Mouse (Mus musculus) limb, embryonic 15.5 days (tissue): ENCODE results near the gene Nkapl. TPM values are rescaled to one million over a fixed set of nuclear protein-coding genes. Genes with fewer than 3 reads are reported as not detected.
"Not testable (repeated sequence)": the region's sequence is repeated elsewhere in the genome, so short reads cannot be mapped to it uniquely, and the experiment has no call there.

Experiments
- ATAC-seq: fragments of 200-750 bp; cut with Nextera tagmentation; 2 replicates; pipeline ENCODE4 v1.8.0; 2017; ENCODE audit warnings: low read depth, moderate TSS enrichment; ENCODE audit not compliant: insufficient number of reproducible peaks, low FRiP score, low TSS enrichment
- H3K27ac ChIP-seq: fragments of 300-500 bp; sonication (generic); 2 replicates; pipeline ENCODE4 v1.5.1; 2015; ENCODE audit warnings: moderate library complexity, mild to moderate bottlenecking, inconsistent platforms
- H3K27me3 ChIP-seq: fragments of 300-500 bp; sonication (generic); 2 replicates; pipeline ENCODE4 v1.6.1; 2015; ENCODE audit warnings: inconsistent platforms
- H3K36me3 ChIP-seq: fragments of 300-500 bp; sonication (generic); 2 replicates; pipeline ENCODE4 v1.6.1; 2015; ENCODE audit warnings: inconsistent platforms
- H3K4me1 ChIP-seq: fragments of 300-500 bp; sonication (generic); 2 replicates; pipeline ENCODE4 v1.6.1; 2015; ENCODE audit warnings: inconsistent platforms
- H3K4me2 ChIP-seq: fragments of 300-500 bp; sonication (generic); 2 replicates; pipeline ENCODE4 v1.6.1; 2015; ENCODE audit warnings: mild to moderate bottlenecking, inconsistent platforms
- H3K4me3 ChIP-seq: fragments of 300-500 bp; sonication (generic); 2 replicates; pipeline ENCODE4 v1.5.1; 2015; ENCODE audit warnings: mild to moderate bottlenecking, inconsistent platforms
- H3K9ac ChIP-seq: fragments of 300-500 bp; sonication (generic); 2 replicates; pipeline ENCODE4 v1.6.1; 2015; ENCODE audit warnings: inconsistent platforms
- H3K9me3 ChIP-seq: fragments of 300-500 bp; sonication (generic); 2 replicates; pipeline ENCODE4 v1.6.1; 2016; ENCODE audit warnings: inconsistent platforms
- WGBS: fragments of 180-500 bp; shearing (Covaris S2); methylation state at CpG from one replicate; pipeline ENCODE4 v1.1.7; 2015; 5-methylcytosine and 5-hydroxymethylcytosine counted together
- polyA plus RNA-seq: library from polyadenylated mRNA; unstranded; fragments of >200 nt; fragmentation: Nextera tagmentation; extraction: Ambion mirVana; gene quantifications from 2 replicates; pipeline ENCODE4 v1.2.1, GENCODE M21; 2015

Gene Nkapl
- polyA plus RNA-seq, 1 experiment from 2014 or later, result 2.3 TPM

- not testable (repeated sequence) for H3K4me1 ChIP-seq, H3K27ac ChIP-seq, ATAC-seq, H3K4me3 ChIP-seq, H3K36me3 ChIP-seq, H3K27me3 ChIP-seq, H3K9ac ChIP-seq, H3K9me3 ChIP-seq, H3K4me2 ChIP-seq
- 47% methylated on average over 9 of the region's 9 CpGs for WGBS
Observed at GRCm38 (mm10) chr13:21462516-21462915, 5.8 kb downstream of the Nkapl start.

DNA sequence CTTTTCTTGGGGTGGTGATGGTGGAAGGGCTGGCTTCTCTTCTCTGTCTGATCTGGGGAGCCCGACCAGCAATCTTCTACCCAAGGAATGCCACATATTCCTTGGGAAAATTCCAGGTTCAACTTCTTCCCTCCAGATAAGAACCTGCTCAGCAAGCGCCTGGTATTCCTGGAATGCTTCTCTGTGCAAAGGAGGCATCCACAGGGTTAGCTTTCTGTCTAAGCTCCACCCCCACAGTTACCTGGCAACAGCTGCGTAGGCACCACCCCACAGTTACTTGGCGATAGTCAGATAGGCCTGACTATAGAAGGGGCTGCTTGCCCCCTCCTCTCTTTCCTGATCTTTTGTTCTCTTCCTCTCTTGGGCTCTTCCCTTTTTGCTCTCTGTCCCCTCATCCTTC is 12.0 kb downstream of the Nkapl start:
- Histone ChIP-seq H3K36me3 (0 out of 2 replicates have a peak, but pooled peaks cover 4% of the 10 kb centered on the region), H3K9ac (no peak overlapping the region), H3K4me3 (no peak overlapping the region), H3K27ac (no peak overlapping the region), H3K9me3 (no peaks in the 10 kb centered on the region), H3K4me2 (no peak overlapping the region), H3K4me1 (peaks cover 10% of the 10 kb centered on the region), H3K27me3 (0 out of 2 replicates have a peak, but pooled peaks cover 3% of the 10 kb centered on the region)
- ATAC-seq, result no peak
- 12% methylated on average over 4 of the region's 4 CpGs for WGBS

GRCm38 (mm10) chr13:21454133-21454532 is 14.2 kb downstream of the Nkapl start:
- WGBS, result 94% methylated on average over 3 of the region's 3 CpGs
- H3K36me3 ChIP-seq, result peaks cover 6% of the 10 kb centered on the region; the same call in 1 of the 2 replicates
- H3K27ac ChIP-seq, result no peak overlapping the region
- H3K4me2 ChIP-seq, result no peak overlapping the region
- no peak for ATAC-seq
- no peaks in the 10 kb centered on the region for H3K9me3 ChIP-seq
- no peak overlapping the region for H3K4me3 ChIP-seq
- peaks cover 10% of the 10 kb centered on the region for H3K4me1 ChIP-seq
- 0 out of 2 replicates have a peak, but pooled peaks cover 3% of the 10 kb centered on the region for H3K27me3 ChIP-seq
- H3K9ac ChIP-seq, result no peak overlapping the region

GRCm38 (mm10) chr13:21453449-21453848 is 14.9 kb downstream of the Nkapl start, which contains the start of gene Zscan26:
Zscan26 (minus strand) TSS chr13:21453730.
- peaks cover 10% of the 10 kb centered on the region for H3K4me1 ChIP-seq
- peak within 1 kb of the TSS; percentile 72 for H3K4me3 ChIP-seq
- peaks cover 13% of the 10 kb centered on the region for H3K36me3 ChIP-seq
- peak within 1 kb of the TSS; percentile 50 for H3K4me2 ChIP-seq
- H3K27ac ChIP-seq, result peak within 1 kb of the TSS; percentile 79
- ATAC-seq, result peak; percentile 79; the same call in 1 of the 2 replicates
- no peaks in the 10 kb centered on the region for H3K9me3 ChIP-seq
- under 1% methylated on average over 23 of the region's 23 CpGs for WGBS
- H3K9ac ChIP-seq, result peak within 1 kb of the TSS; percentile 57; the same call in 1 of the 2 replicates
- 0 out of 2 replicates have a peak, but pooled peaks cover 3% of the 10 kb centered on the region for H3K27me3 ChIP-seq

DNA sequence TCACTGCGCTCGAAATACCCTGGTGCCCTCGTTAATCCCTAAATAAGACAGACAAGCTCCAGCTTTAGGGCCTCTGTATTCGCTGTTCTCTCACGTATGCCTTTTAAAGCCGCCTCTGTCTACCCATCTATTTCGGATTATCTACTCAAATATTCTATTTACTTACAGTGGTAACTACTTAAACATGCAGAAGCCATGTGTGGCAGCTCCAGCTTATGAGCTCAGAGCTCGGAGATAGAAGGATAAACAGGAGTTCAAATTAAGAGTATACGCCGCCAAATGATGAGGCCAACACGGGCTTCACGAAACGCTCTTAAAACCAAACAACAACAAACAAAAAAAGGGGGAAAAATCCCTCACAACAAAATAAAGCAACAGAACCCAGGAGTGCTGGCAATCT is 15.3 kb downstream of the Nkapl start:
- Histone ChIP-seq H3K27ac (peak overlapping the region; percentile 79), H3K4me2 (peak overlapping the region; percentile 50), H3K36me3 (peaks cover 17% of the 10 kb centered on the region), H3K9me3 (no peaks in the 10 kb centered on the region), H3K9ac (peak overlapping the region; percentile 57; the same call in 1 of the 2 replicates), H3K4me1 (peaks cover 10% of the 10 kb centered on the region), H3K4me3 (peak overlapping the region; percentile 72), H3K27me3 (0 out of 2 replicates have a peak, but pooled peaks cover 3% of the 10 kb centered on the region)
- 4% methylated on average over 13 of the region's 13 CpGs for WGBS
- ATAC-seq, result no peak

DNA sequence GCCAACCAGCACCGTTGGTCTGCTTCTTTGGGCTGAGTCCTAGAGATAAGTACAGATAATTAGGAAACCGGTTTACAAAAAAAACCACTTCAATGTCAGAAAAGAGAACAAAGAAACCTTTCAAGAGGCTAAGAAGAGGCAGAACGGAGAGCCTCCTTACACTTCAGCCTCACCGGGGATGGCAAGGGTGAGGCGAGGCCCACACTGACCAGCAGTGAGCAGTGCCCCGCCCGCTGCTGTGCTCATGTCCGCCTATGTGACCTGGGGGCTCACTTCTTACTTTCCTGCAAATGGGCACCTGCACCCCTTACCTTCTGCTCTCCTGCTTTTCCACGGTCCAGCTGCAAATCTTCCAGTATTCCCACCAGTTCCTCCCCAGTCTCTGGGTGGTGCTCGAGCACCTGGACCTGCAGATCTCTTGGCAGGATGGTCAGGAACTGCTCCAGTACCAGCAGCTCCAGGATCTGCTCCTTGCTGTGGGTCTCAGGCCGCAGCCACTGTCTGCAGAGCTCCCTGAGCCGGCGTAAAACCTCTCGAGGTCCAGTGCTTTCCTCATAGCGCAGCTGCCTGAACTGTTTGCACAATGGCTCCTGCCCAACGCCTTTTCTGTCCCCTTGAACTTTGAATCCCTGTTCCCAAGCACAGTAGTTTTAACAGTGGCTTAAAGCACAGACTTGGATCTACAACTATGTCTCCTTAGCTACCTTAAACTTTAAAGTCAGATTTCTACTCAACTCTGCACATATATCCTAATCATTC is 20.3 kb downstream of the Nkapl start:
- no peak for ATAC-seq
- H3K27ac ChIP-seq, result no peak overlapping the region
- 85% methylated on average over 16 of the region's 16 CpGs for WGBS
- no peak overlapping the region for H3K9ac ChIP-seq
- H3K4me1 ChIP-seq, result peaks cover 7% of the 10 kb centered on the region
- H3K9me3 ChIP-seq, result no peaks in the 10 kb centered on the region
- no peak overlapping the region for H3K4me2 ChIP-seq
- H3K27me3 ChIP-seq, result no peaks in the 10 kb centered on the region
- H3K36me3 ChIP-seq, result peaks cover 57% of the 10 kb centered on the region
- H3K4me3 ChIP-seq, result no peak overlapping the region

- 89% methylated on average over 9 of the region's 9 CpGs for WGBS
- Histone ChIP-seq H3K27me3 (no peaks in the 10 kb centered on the region), H3K9ac (no peak overlapping the region), H3K36me3 (peaks cover 61% of the 10 kb centered on the region), H3K4me3 (no peak overlapping the region), H3K4me1 (no peaks in the 10 kb centered on the region), H3K4me2 (no peak overlapping the region), H3K27ac (no peak overlapping the region), H3K9me3 (no peaks in the 10 kb centered on the region)
- ATAC-seq, result no peak
Observed at GRCm38 (mm10) chr13:21446796-21447195, 21.5 kb downstream of the Nkapl start.

GRCm38 (mm10) chr13:21441207-21441572 is 27.1 kb downstream of the Nkapl start:
- H3K9me3 ChIP-seq, result no peaks in the 10 kb centered on the region
- no peak for ATAC-seq
- peaks cover 30% of the 10 kb centered on the region for H3K36me3 ChIP-seq
- peak overlapping the region; percentile 45 for H3K9ac ChIP-seq
- peak overlapping the region; percentile 80 for H3K27ac ChIP-seq
- WGBS, result 14% methylated on average over 10 of the region's 10 CpGs
- H3K4me1 ChIP-seq, result peaks cover 7% of the 10 kb centered on the region
- peak overlapping the region; percentile 77 for H3K4me2 ChIP-seq
- H3K27me3 ChIP-seq, result no peaks in the 10 kb centered on the region
- H3K4me3 ChIP-seq, result peak overlapping the region; percentile 54

DNA sequence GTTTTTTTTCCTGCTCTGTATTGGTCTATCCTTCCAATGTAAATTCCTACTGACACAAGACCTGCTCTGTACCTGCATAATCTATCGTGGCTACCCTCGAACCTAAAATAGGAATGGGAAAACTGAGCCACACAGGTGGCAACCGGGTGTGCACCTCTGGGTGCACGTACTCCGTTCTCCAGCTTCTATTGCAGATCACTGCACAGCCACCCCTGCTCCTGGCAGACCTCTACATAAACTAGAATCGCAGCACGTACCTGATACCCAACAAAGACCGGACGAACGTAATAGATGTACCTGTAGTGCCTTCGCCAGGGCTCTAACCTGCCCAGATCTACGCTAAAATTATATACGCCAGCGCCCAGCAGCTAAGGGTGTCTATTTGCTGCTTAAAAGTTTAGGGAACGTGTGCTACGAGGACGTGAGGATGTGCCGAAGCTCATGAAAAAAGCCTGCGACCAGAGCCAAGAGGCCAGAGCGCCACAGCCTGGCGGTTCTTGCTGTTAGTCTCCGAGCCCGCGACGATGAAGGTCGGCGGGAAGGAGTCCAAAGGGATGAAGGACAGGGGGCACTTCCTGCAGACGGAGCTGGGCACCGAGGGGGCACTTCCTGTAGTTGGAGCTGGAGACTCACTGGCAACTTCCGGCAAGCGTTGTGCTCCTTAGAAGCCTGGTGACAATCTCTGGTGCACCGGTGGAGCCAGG is 27.7 kb downstream of the Nkapl start, which contains the start of gene Pgbd1:
Gene Pgbd1 (minus strand): TSS at position 556 of the 704 bp plus-strand sequence.
- no peaks in the 10 kb centered on the region for H3K27me3 ChIP-seq
- no peaks in the 10 kb centered on the region for H3K9me3 ChIP-seq
- ATAC-seq, result no peak
- whole genome bisulfite sequencing, result under 1% methylated on average over 32 of the region's 32 CpGs
- peak within 1 kb of the TSS; percentile 77 for H3K4me2 ChIP-seq
- peaks cover 27% of the 10 kb centered on the region for H3K36me3 ChIP-seq
- H3K9ac ChIP-seq, result peak within 1 kb of the TSS; percentile 45
- peak within 1 kb of the TSS; percentile 54 for H3K4me3 ChIP-seq
- H3K27ac ChIP-seq, result peak within 1 kb of the TSS; percentile 80
- H3K4me1 ChIP-seq, result peaks cover 7% of the 10 kb centered on the region

GRCm38 (mm10) chr13:21435476-21435875 is 32.8 kb downstream of the Nkapl start:
- Histone ChIP-seq H3K27me3 (no peaks in the 10 kb centered on the region), H3K4me2 (no peak overlapping the region), H3K4me3 (no peak overlapping the region), H3K4me1 (peaks cover 7% of the 10 kb centered on the region), H3K36me3 (no peaks in the 10 kb centered on the region), H3K9me3 (no peaks in the 10 kb centered on the region), H3K9ac (no peak overlapping the region), H3K27ac (no peak overlapping the region)
- no peak for ATAC-seq
- WGBS, result 85% methylated on average over 4 of the region's 4 CpGs

DNA sequence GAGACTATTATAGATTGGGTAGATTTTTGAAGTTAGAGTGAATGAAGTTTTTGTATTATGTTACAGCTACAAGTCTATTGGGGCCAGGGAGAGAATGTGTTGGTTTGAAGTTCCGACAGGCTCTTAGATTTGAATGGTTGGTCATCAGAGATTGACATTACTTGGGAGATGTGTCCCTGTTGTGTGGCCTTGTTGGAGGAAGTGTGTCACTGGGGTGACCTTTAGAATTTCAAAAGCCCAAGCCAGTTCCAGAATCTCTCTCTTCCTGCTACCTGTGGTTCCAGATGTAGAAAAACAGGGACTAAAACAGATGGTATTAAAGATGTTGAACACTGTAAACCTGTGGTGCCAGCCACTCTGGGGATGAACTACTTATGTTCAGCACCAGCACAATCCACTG is 40.7 kb downstream of the Nkapl start:
- H3K4me3 ChIP-seq, result no peak overlapping the region
- WGBS, result 93% methylated on average over 1 of the region's 1 CpGs
- ATAC-seq, result no peak
- no peak overlapping the region for H3K4me2 ChIP-seq
- H3K9me3 ChIP-seq, result no peaks in the 10 kb centered on the region
- no peaks in the 10 kb centered on the region for H3K4me1 ChIP-seq
- H3K27ac ChIP-seq, result no peak overlapping the region
- H3K27me3 ChIP-seq, result no peaks in the 10 kb centered on the region
- no peaks in the 10 kb centered on the region for H3K36me3 ChIP-seq
- no peak overlapping the region for H3K9ac ChIP-seq

- Histone ChIP-seq H3K9ac (no peak overlapping the region), H3K9me3 (no peaks in the 10 kb centered on the region), H3K36me3 (no peaks in the 10 kb centered on the region), H3K27ac (no peak overlapping the region), H3K4me3 (no peak overlapping the region), H3K27me3 (no peaks in the 10 kb centered on the region), H3K4me2 (no peak overlapping the region), H3K4me1 (no peaks in the 10 kb centered on the region)
- 72% methylated on average over 5 of the region's 5 CpGs for WGBS
- no peak for ATAC-seq
Observed at GRCm38 (mm10) chr13:21423301-21423700, 45.0 kb downstream of the Nkapl start.
